Mouse (Mus musculus): Measurements from ENCODE around the gene Mthfsd.

- no peak for TF ChIP-seq CTCF (IDR thresholded peaks at IDR 0.05; ENCODE audit: insufficient read depth, low read length)
- TF ChIP-seq POLR2A (IDR thresholded peaks at IDR 0.05; ENCODE audit: borderline replicate concordance, extremely low read depth, low read depth, low read length): no peak
Measured at GRCm38 (mm10) chr8:121117906-121118305, 9.7 kb upstream of the Mthfsd start.
